Mouse (Mus musculus) kidney, adult 2 months (tissue): ENCODE measurements around the gene Ppara.

Experiments
- CTCF ChIP-seq: fragments of 200-500 bp; conservative IDR thresholded peaks from 2 replicates; pipeline ENCODE4 v1.5.1; 2011; ENCODE audit warnings: low read depth, mild to moderate bottlenecking, control low read depth, low read length, moderate library complexity, mixed read lengths; ENCODE audit not compliant: insufficient read depth, insufficient read length
- POLR2A ChIP-seq: fragments of 200-500 bp; IDR thresholded peaks from one replicate; pipeline ENCODE4 v1.6.1; 2011; ENCODE audit warnings: low read depth, low read length, control low read depth

DNA sequence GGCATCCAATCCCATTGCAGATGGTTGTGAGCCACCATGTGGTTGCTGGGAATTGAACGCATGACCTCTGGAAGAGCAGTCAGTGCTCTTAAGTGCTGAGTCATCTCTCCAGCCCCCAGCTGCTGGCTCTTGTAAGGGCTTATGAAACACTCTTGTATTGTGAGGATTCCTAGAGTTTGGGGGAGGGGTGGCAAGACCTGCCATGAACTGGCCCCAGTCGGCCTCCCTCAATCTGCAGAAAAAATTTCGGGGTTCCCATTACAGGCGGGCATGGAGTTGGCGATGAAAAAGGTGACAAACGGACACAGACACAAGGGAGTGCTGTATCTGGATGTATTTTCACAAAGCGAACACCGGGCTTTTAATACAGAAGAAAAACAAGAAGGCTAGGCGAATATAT lies 21.4 kb upstream of the Ppara start:
- TF ChIP-seq POLR2A: no peak
- TF ChIP-seq CTCF: no peak
